Mouse (Mus musculus) gastrocnemius, adult 8-10 months (tissue): ENCODE data around the gene Rnf215. TPM values are rescaled to one million over a fixed set of nuclear protein-coding genes. Genes with fewer than 3 reads are reported as not detected.
"Not testable (repeated sequence)": the region's sequence is repeated elsewhere in the genome, so short reads cannot be mapped to it uniquely, and the experiment has no call there.

Experiments
- DNase-seq, 2 experiments: peaks; one replicate each; pipeline ENCODE4 v3.0.0; 2022; ENCODE audit warnings: low spot score in 2 of 2
- total RNA-seq, 4 experiments: library from RNA; stranded (reverse); gene quantifications; 2 replicates each; pipeline ENCODE4 v1.2.4; 2022

Gene Rnf215
- total RNA-seq, 4 experiments from 2014 or later = 2.9 to 4.4 (median 4.0) TPM

GRCm38 (mm10) chr11:4146381-4146780 is 11.4 kb downstream of the Rnf215 start:
- DNase-seq = no peak

- no peak for DNase-seq
Measured at GRCm38 (mm10) chr11:4147098-4147497, 12.1 kb downstream of the Rnf215 start.

- DNase-seq = no peak
Measured at GRCm38 (mm10) chr11:4148120-4148519, 13.1 kb downstream of the Rnf215 start.

GRCm38 (mm10) chr11:4148536-4149156 is 13.6 kb downstream of the Rnf215 start:
- DNase-seq = no peak

- DNase-seq = no peak
Measured at GRCm38 (mm10) chr11:4149886-4150285, 14.9 kb downstream of the Rnf215 start.

GRCm38 (mm10) chr11:4153694-4154093 is 18.7 kb downstream of the Rnf215 start:
- no peak for DNase-seq

GRCm38 (mm10) chr11:4155641-4156040 is 20.6 kb downstream of the Rnf215 start:
- DNase-seq = no peak

GRCm38 (mm10) chr11:4158676-4159075 is 23.7 kb downstream of the Rnf215 start:
- no peak for DNase-seq

- DNase-seq = peak; percentile 85 to 89
Measured at GRCm38 (mm10) chr11:4159808-4160708, 25.1 kb downstream of the Rnf215 start, which contains the start of the genes Ccdc157 and Sf3a1. Ccdc157 (minus strand) TSS chr11:4160293. Sf3a1 (plus strand) TSS chr11:4160350.

- no peak for DNase-seq
Measured at GRCm38 (mm10) chr11:4160758-4161480, 25.9 kb downstream of the Rnf215 start.

GRCm38 (mm10) chr11:4164701-4165100 is 29.7 kb downstream of the Rnf215 start:
- DNase-seq = no peak

GRCm38 (mm10) chr11:4166467-4167090 is 31.6 kb downstream of the Rnf215 start:
- no peak for DNase-seq

- DNase-seq = peak; percentile 84 to 89
Measured at GRCm38 (mm10) chr11:4174586-4174985, 39.6 kb downstream of the Rnf215 start.

- peak in 1 of 2 experiments; percentile 47 for DNase-seq
Measured at GRCm38 (mm10) chr11:4177716-4178115, 42.7 kb downstream of the Rnf215 start.

- no peak for DNase-seq
Measured at GRCm38 (mm10) chr11:4182061-4182460, 47.1 kb downstream of the Rnf215 start.

GRCm38 (mm10) chr11:4183511-4183910 is 48.5 kb downstream of the Rnf215 start:
- DNase-seq = no peak

GRCm38 (mm10) chr11:4184251-4184952 is 49.4 kb downstream of the Rnf215 start:
- DNase-seq = no peak

- not testable (repeated sequence) for DNase-seq
Measured at GRCm38 (mm10) chr11:4185480-4185879, 50.5 kb downstream of the Rnf215 start.

GRCm38 (mm10) chr11:4186486-4187317 is 51.7 kb downstream of the Rnf215 start, which contains the start of gene Tbc1d10a:
Tbc1d10a (plus strand) TSS chr11:4186789.
- DNase-seq = peak; percentile 96 to 97

- DNase-seq = no peak
Measured at GRCm38 (mm10) chr11:4187318-4187700, 52.3 kb downstream of the Rnf215 start.
